ENCODE assay signal across 22 mouse cellular contexts in genomic region chr13:41921178-41921577, GRCm38 (mm10).
"Had no signal": no experiment of that assay in that cellular context is flagged by ENCODE, and none has a peak within 500 bp of the region (broad histone marks: within the 10 kb centered on the region; RNA-seq: fewer than 3 reads in every experiment).

No protein-coding gene starts in this region.

- DNase-seq: kidney, adult 9 months; kidney, postnatal 14 days; layer of hippocampus, adult 9-11 months; liver; lung, adult 18-20 months; lung, postnatal 10 days; lung, postnatal 36 days; spleen, adult 18-20 months; thymus, adult 18-20 months; thymus, postnatal 4 days had no signal

- H3K27ac ChIP-seq: layer of hippocampus, adult 2 months; limb, embryonic 10.5 days; limb, embryonic 13.5 days; liver, embryonic 12.5 days; liver, embryonic 15.5 days; lung, embryonic 15.5 days; midbrain, embryonic 10.5 days; midbrain, embryonic 13.5 days; stomach, embryonic 15.5 days had no signal

- H3K27me3 ChIP-seq: limb, embryonic 13.5 days; liver, embryonic 12.5 days; liver, embryonic 15.5 days; lung, embryonic 15.5 days; megakaryocyte, embryonic 14.5 days; midbrain, embryonic 13.5 days; stomach, embryonic 15.5 days had no signal

- H3K4me2 ChIP-seq: limb, embryonic 13.5 days; liver, embryonic 12.5 days; liver, embryonic 15.5 days; lung, embryonic 15.5 days; midbrain, embryonic 13.5 days; stomach, embryonic 15.5 days had no signal

- H3K9me3 ChIP-seq: limb, embryonic 10.5 days; limb, embryonic 13.5 days; liver, embryonic 12.5 days; liver, embryonic 15.5 days; lung, embryonic 15.5 days; midbrain, embryonic 10.5 days; midbrain, embryonic 13.5 days; stomach, embryonic 15.5 days had no signal

- ATAC-seq: liver, embryonic 12.5 days; midbrain, embryonic 13.5 days; midbrain, embryonic 16.5 days had no signal

- H3K36me3 ChIP-seq: limb, embryonic 10.5 days; limb, embryonic 13.5 days; liver, embryonic 12.5 days; liver, embryonic 15.5 days; lung, embryonic 15.5 days; midbrain, embryonic 10.5 days; midbrain, embryonic 13.5 days; stomach, embryonic 15.5 days had no signal

- H3K4me1 ChIP-seq: limb, embryonic 13.5 days; liver, embryonic 12.5 days; liver, embryonic 15.5 days; lung, embryonic 15.5 days; megakaryocyte, embryonic 14.5 days; stomach, embryonic 15.5 days had no signal

- H3K9ac ChIP-seq: limb, embryonic 13.5 days; liver, embryonic 12.5 days; liver, embryonic 15.5 days; lung, embryonic 15.5 days; midbrain, embryonic 13.5 days; stomach, embryonic 15.5 days had no signal

- H3K4me3 ChIP-seq: layer of hippocampus, adult 2 months; limb, embryonic 10.5 days; limb, embryonic 13.5 days; liver, embryonic 12.5 days; liver, embryonic 15.5 days; lung, embryonic 15.5 days; megakaryocyte, embryonic 14.5 days; midbrain, embryonic 10.5 days; midbrain, embryonic 13.5 days; myocyte; stomach, embryonic 15.5 days had no signal
